Mouse (Mus musculus) spleen, adult 2 months (tissue): ENCODE results near the gene Fgf9. TPM values are rescaled to one million over a fixed set of nuclear protein-coding genes. Genes with fewer than 3 reads are reported as not detected.

Source experiments
- DNase-seq, 2 experiments: peaks; one replicate each; pipeline versions ENCODE4 v3.0.0 to v3.0.0-alpha.2; 2012 to 2021; ENCODE audit warnings: low spot score in 2 of 2, low read depth in 1 of 2
- H3K27ac ChIP-seq: fragments of 200-500 bp; 2 replicates; pipeline ENCODE4 v1.5.1; 2012; ENCODE audit warnings: low read length, inconsistent platforms; ENCODE audit not compliant: insufficient read depth
- H3K27me3 ChIP-seq: fragments of 200-500 bp; 2 replicates; pipeline ENCODE4 v1.6.1; 2012; ENCODE audit warnings: mild to moderate bottlenecking, moderate library complexity, low read length, inconsistent platforms; ENCODE audit not compliant: control insufficient read depth, insufficient read depth
- H3K36me3 ChIP-seq: fragments of 200-500 bp; 2 replicates; pipeline ENCODE4 v1.6.1; 2012; ENCODE audit warnings: mild to moderate bottlenecking, low read length, inconsistent platforms; ENCODE audit not compliant: control insufficient read depth, insufficient read depth
- H3K4me1 ChIP-seq: fragments of 200-500 bp; 2 replicates; pipeline ENCODE4 v1.6.1; 2011; ENCODE audit warnings: inconsistent platforms; ENCODE audit not compliant: control insufficient read depth, insufficient read depth, insufficient read length
- H3K4me3 ChIP-seq: fragments of 200-500 bp; 2 replicates; pipeline ENCODE4 v1.5.1; 2011; ENCODE audit warnings: mild to moderate bottlenecking, inconsistent platforms; ENCODE audit not compliant: insufficient read depth, insufficient read length; ENCODE audit errors: extremely low read depth
- CTCF ChIP-seq: fragments of 200-500 bp; IDR thresholded peaks from 2 replicates; pipeline ENCODE4 v1.5.1; 2011; ENCODE audit warnings: mild to moderate bottlenecking, inconsistent platforms; ENCODE audit not compliant: insufficient read depth, insufficient read length, insufficient replicate concordance; ENCODE audit errors: extremely low read depth
- POLR2A ChIP-seq: fragments of 200-500 bp; IDR thresholded peaks from 2 replicates; pipeline ENCODE4 v1.6.1; 2011; ENCODE audit warnings: low read depth, low read length, inconsistent platforms
- WGBS: fragments of 180-500 bp; shearing (Covaris S2); methylation state at CpG from one replicate; pipeline ENCODE4 v1.1.7; 2018; 5-methylcytosine and 5-hydroxymethylcytosine counted together
- polyA plus RNA-seq: library from polyadenylated mRNA; depleted of rRNA; stranded (reverse); fragments of >200 nt; gene quantifications from 2 replicates; pipeline ENCODE4 v1.2.3, GENCODE M21; 2012

The Fgf9 gene
- polyA plus RNA-seq, 1 experiment, result not detected

DNA sequence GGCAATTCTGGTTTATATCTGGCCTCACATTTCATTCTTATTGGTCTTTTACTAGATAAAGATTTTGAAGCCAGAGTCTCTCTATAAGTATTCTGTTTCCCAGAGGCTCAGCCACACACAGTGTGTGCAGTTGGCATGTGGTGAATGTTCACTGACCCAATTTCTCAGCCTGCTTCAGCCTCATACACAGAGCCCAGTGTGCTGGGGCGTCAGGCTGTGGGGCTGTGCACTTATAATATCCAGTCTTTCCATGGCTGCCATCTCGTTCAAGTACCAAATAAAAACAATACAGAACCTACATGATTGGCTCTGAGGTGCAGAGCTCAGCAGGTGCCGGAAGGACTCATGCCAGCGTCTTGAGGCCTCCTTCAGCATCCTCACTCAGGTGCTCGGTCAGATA, 19.1 kb downstream of the Fgf9 start:
- WGBS, result 88% methylated on average over 5 of the region's 5 CpGs
- Histone ChIP-seq H3K27me3 (no peaks in the 10 kb centered on the region), H3K27ac (no peak overlapping the region), H3K4me1 (no peaks in the 10 kb centered on the region), H3K4me3 (no peak overlapping the region), H3K36me3 (no peaks in the 10 kb centered on the region)
- no peak for DNase-seq
- no peak for TF ChIP-seq CTCF
- no peak for TF ChIP-seq POLR2A

DNA sequence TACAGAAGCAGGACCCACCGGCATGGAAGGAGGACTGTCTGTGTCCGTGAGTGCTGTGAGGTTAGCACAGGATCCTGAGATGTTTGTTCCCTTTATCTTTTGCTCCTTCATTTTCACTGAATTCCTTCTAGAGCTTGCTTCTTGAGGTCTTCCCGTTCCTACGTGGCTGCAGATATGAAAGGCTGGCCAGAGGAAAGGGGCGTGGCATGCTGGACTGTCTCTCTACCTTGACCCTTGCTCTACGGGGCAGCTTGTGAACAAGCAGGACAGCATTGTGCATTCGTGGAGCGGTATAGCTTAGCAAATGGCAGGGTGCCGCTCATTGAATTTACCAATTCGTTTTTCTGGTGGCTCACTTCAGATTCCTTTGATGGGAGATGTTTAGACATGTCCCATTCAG, 21.0 kb downstream of the Fgf9 start:
- Histone ChIP-seq H3K36me3 (no peaks in the 10 kb centered on the region), H3K4me3 (no peak overlapping the region), H3K27me3 (no peaks in the 10 kb centered on the region), H3K27ac (no peak overlapping the region), H3K4me1 (no peaks in the 10 kb centered on the region)
- no peak for DNase-seq
- TF ChIP-seq POLR2A (no peak), CTCF (no peak)
- 82% methylated on average over 10 of the region's 10 CpGs for WGBS

DNA sequence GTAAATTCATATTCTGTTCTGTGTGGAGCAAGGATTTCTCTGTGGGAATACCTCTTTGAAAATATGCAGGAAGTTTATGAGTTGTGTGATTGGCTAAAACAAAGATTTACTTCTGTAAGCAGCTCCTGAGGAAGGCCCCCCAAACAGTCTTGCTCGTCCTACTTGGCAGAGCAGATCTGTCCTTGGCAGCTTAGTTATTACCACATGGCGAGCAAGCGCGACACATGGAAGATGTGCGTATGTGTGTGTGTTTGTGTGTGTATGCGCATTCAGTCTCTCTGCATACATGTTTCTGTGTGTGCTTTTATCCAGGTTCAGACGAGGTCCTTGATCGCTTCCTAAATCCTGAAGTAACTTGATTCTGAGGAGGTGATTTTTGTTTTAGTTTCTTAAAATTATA, 29.3 kb downstream of the Fgf9 start:
- H3K27me3 ChIP-seq, result no peaks in the 10 kb centered on the region
- H3K4me1 ChIP-seq, result no peaks in the 10 kb centered on the region
- TF ChIP-seq CTCF (no peak), POLR2A (no peak)
- no peak overlapping the region for H3K27ac ChIP-seq
- H3K36me3 ChIP-seq, result no peaks in the 10 kb centered on the region
- DNase-seq, result no peak
- 89% methylated on average over 8 of the region's 8 CpGs for WGBS
- no peak overlapping the region for H3K4me3 ChIP-seq

GRCm38 (mm10) chr14:58101298-58101697, 31.0 kb downstream of the Fgf9 start:
- no peak for DNase-seq
- TF ChIP-seq CTCF (no peak), POLR2A (no peak)
- no peak overlapping the region for H3K4me3 ChIP-seq
- no peak overlapping the region for H3K27ac ChIP-seq
- H3K4me1 ChIP-seq, result no peaks in the 10 kb centered on the region
- H3K36me3 ChIP-seq, result no peaks in the 10 kb centered on the region
- 48% methylated on average over 6 of the region's 6 CpGs for WGBS
- no peaks in the 10 kb centered on the region for H3K27me3 ChIP-seq

DNA sequence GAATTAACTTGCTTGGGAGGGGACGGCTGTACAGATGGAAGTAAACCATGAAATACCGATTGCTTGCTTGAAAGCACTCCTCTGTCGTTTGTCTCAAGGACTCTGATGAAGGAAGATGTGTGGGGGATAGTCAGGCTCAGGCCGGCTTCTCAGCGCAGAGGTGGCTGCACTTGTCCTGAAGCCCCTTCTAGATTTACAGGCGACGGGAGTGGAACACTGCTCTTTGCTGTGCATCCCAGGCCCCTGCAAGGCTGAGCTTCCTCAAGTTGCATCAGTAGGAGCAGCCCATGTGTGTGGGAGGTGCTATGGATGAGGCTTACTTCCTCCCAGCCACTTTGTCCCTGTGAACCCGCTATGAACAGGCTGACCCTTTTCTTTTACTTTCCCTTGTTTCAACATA, 33.9 kb downstream of the Fgf9 start:
- no peaks in the 10 kb centered on the region for H3K36me3 ChIP-seq
- no peak overlapping the region for H3K27ac ChIP-seq
- DNase-seq, result no peak
- H3K4me3 ChIP-seq, result no peak overlapping the region
- no peaks in the 10 kb centered on the region for H3K27me3 ChIP-seq
- no peaks in the 10 kb centered on the region for H3K4me1 ChIP-seq
- 77% methylated on average over 8 of the region's 8 CpGs for WGBS
- TF ChIP-seq CTCF, result no peak
- no peak for TF ChIP-seq POLR2A

DNA sequence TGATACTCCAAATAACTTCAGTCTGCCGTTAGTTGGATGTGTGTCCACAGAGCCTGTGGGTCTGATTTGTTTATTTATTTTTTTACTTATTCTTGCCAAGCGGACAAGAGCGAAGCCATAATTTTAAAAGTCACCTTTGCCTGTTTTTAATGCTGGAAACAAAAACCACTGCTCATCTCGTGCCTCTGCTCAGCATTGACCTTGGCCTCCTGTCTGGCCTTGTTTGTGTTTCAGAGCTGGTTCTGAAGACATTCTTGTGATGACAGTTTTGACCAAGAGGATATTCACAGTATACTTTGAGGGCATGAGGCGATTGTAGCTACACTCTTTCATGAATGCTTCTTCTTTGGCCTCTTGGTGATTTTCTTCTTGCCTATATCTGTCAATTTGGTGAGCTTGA, 35.2 kb downstream of the Fgf9 start:
- no peak for TF ChIP-seq CTCF
- TF ChIP-seq POLR2A, result no peak
- Histone ChIP-seq H3K27ac (no peak overlapping the region), H3K4me3 (no peak overlapping the region), H3K36me3 (no peaks in the 10 kb centered on the region), H3K27me3 (no peaks in the 10 kb centered on the region), H3K4me1 (no peaks in the 10 kb centered on the region)
- 84% methylated on average over 5 of the region's 5 CpGs for WGBS
- DNase-seq, result no peak

DNA sequence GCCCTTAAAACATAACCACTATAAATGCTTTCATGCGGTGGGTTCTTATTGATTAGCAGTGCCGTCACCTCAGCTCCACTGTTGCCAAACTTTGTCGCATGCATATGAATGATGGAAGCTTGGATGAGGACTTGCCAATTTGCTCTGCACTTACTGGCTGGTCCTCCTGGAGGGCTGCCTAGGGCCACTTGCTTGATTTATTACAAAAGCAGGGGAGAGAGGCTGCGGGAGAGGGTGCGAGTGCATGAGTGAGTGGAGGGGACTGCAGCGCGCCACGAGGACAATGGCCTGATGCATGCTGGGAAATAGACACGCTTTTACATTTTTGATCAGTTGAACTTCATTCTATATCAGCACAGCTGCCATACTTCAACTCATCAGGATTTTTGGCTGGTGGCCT, 39.3 kb downstream of the Fgf9 start:
- Histone ChIP-seq H3K4me3 (no peak overlapping the region), H3K27me3 (no peaks in the 10 kb centered on the region), H3K4me1 (no peaks in the 10 kb centered on the region), H3K36me3 (no peaks in the 10 kb centered on the region), H3K27ac (no peak overlapping the region)
- WGBS, result 94% methylated on average over 9 of the region's 9 CpGs
- no peak for TF ChIP-seq CTCF
- TF ChIP-seq POLR2A, result no peak
- DNase-seq, result no peak
